Mouse (Mus musculus) CD4-positive naive resting alpha-beta T cell, adult 57 days (primary cell): Measurements from ENCODE around the gene C3ar1. TPM values are rescaled to one million over a fixed set of nuclear protein-coding genes. Genes with fewer than 3 reads are reported as not detected.

Source experiments
- total RNA-seq: library from RNA; stranded (reverse); gene quantifications from one replicate; pipeline ENCODE4 v1.2.4, GENCODE M21; 2023

The C3ar1 gene
- 0.18 TPM for total RNA-seq

GRCm38 (mm10) chr6:122855955-122856354 is at the start of gene C3ar1:
C3ar1 (minus strand) TSS chr6:122856161.

GRCm38 (mm10) chr6:122873871-122874719 is 18.1 kb upstream of the C3ar1 start, which contains the start of gene Necap1:
Necap1 (plus strand) TSS chr6:122874474.

GRCm38 (mm10) chr6:122819306-122820070 is 36.5 kb downstream of the C3ar1 start, which contains the start of gene Foxj2:
Foxj2 (plus strand) TSS chr6:122819914.

GRCm38 (mm10) chr6:122801301-122801800 is 54.6 kb downstream of the C3ar1 start, which contains the start of gene Slc2a3:
Slc2a3 (minus strand) TSS chr6:122801640.

Other genes starting within 250 kb of the C3ar1 start
- not detected for gene Gdf3, start 246.1 kb downstream of the C3ar1 start, total RNA-seq
- not detected for gene Dppa3, start 229.8 kb downstream of the C3ar1 start, total RNA-seq
- not detected for gene Nanog, start 148.7 kb downstream of the C3ar1 start, total RNA-seq
- 23.0 TPM for gene Slc2a3, start 54.5 kb downstream of the C3ar1 start, total RNA-seq
- 36.4 TPM for gene Foxj2, start 36.2 kb downstream of the C3ar1 start, total RNA-seq
- 56.2 TPM for gene Necap1, start 18.3 kb upstream of the C3ar1 start, total RNA-seq
- gene Clec4a1, start 65.7 kb upstream of the C3ar1 start, total RNA-seq = 0.74 TPM
- 2.6 TPM for gene Clec4a3, start 96.4 kb upstream of the C3ar1 start, total RNA-seq
- not detected for gene Clec4a4, start 134.2 kb upstream of the C3ar1 start, total RNA-seq
- gene Clec4b1, start 193.8 kb upstream of the C3ar1 start, total RNA-seq = 1.3 TPM